Mouse (Mus musculus) forebrain, postnatal 0 days (tissue): ENCODE measurements around the gene Mpzl1. TPM values are rescaled to one million over a fixed set of nuclear protein-coding genes. Genes with fewer than 3 reads are reported as not detected.

Experiments used
- ATAC-seq: fragments of 200-750 bp; cut with Nextera tagmentation; 2 replicates; pipeline ENCODE4 v1.8.0; 2017; ENCODE audit warnings: mild to moderate bottlenecking, moderate library complexity
- DNase-seq: peaks from one replicate; pipeline ENCODE4 v3.0.0-alpha.2; 2015
- H3K27ac ChIP-seq: fragments of 300-500 bp; sonication (generic); 2 replicates; pipeline ENCODE4 v1.5.1; 2014; ENCODE audit warnings: low read depth, mild to moderate bottlenecking, antibody characterized with exemption, low read length, moderate library complexity, mixed read lengths
- H3K27me3 ChIP-seq: fragments of 300-500 bp; sonication (generic); 2 replicates; pipeline ENCODE4 v1.6.1; 2014; ENCODE audit warnings: mild to moderate bottlenecking, low read length, mixed read lengths; ENCODE audit not compliant: insufficient read depth
- H3K36me3 ChIP-seq: fragments of 300-500 bp; sonication (generic); 2 replicates; pipeline ENCODE4 v1.6.1; 2014; ENCODE audit warnings: mild to moderate bottlenecking, moderate library complexity; ENCODE audit not compliant: insufficient read depth
- H3K4me1 ChIP-seq: fragments of 300-500 bp; sonication (generic); 2 replicates; pipeline ENCODE4 v1.6.1; 2014; ENCODE audit warnings: antibody characterized with exemption; ENCODE audit not compliant: insufficient read depth
- H3K4me2 ChIP-seq: fragments of 300-500 bp; sonication (generic); 2 replicates; pipeline ENCODE4 v1.6.1; 2014; ENCODE audit warnings: low read depth, mild to moderate bottlenecking, moderate library complexity
- H3K4me3 ChIP-seq: fragments of 300-500 bp; sonication (generic); 2 replicates; pipeline ENCODE4 v1.5.1; 2014; ENCODE audit warnings: low read depth, low read length, mixed read lengths
- H3K9ac ChIP-seq: fragments of 300-500 bp; sonication (generic); 2 replicates; pipeline ENCODE4 v1.6.1; 2014; ENCODE audit warnings: mild to moderate bottlenecking
- H3K9me3 ChIP-seq: fragments of 300-500 bp; sonication (generic); 2 replicates; pipeline ENCODE4 v1.6.1; 2016; ENCODE audit warnings: low read length
- CTCF ChIP-seq: sonication (generic); IDR thresholded peaks from 2 replicates; pipeline ENCODE4 v1.5.1; 2016; ENCODE audit warnings: antibody characterized with exemption, control low read depth, low read depth
- WGBS: fragments of 180-500 bp; shearing (Covaris S2); extraction: QIAGEN DNeasy Blood & Tissue Kit; methylation state at CpG from one replicate; pipeline ENCODE4 v1.1.7; 2014; 5-methylcytosine and 5-hydroxymethylcytosine counted together
- polyA plus RNA-seq: library from polyadenylated mRNA; unstranded; fragments of >200 nt; fragmentation: Nextera tagmentation; extraction: Ambion mirVana; gene quantifications from 2 replicates; pipeline ENCODE4 v1.2.1, GENCODE M21; 2015
- total RNA-seq: library from RNA; depleted of rRNA; stranded (reverse); fragments of >200 nt; gene quantifications from 2 replicates; pipeline ENCODE4 v1.2.3, GENCODE M21; 2014

Gene Mpzl1
- total and polyA plus RNA-seq, 2 experiments from 2014 or later = 23.9 to 127 TPM

DNA sequence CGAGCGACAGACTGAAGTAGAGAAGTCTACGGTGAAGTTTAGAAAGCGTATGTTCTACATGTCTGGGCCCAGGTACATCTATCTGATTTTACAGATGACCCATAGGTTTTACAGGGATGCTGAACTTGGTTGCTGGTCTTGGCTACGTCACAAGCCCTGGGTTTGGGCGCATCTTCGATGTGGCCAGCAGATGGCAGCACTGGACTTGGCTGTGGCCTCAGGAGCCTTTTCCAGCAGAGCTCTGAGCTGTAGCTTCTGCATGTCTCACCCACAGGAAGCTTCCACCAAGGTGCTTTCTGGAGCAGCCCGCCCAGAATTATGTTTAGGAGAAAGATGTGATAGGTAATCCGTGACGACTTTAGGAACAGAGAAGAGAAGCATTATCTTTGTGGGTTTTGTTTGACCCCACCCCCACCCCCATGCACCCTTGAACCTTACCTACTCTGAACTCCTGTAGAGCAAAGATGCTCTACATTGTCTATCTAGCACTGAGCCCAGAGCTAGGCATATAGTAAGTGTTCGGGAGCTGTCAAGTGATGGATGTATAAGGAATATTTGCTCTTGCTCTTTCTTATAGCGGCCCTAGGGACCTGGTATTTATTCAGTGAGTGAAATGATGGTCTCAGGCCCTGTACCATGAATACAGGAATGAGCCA, 50.7 kb downstream of the Mpzl1 start:
- no peaks in the 10 kb centered on the region for H3K4me1 ChIP-seq
- H3K27ac ChIP-seq = no peak overlapping the region
- WGBS = 34% methylated on average over 12 of the region's 12 CpGs
- H3K4me3 ChIP-seq = no peak overlapping the region
- no peaks in the 10 kb centered on the region for H3K36me3 ChIP-seq
- ATAC-seq (peak; percentile 78), DNase-seq (peak; percentile 76)
- H3K4me2 ChIP-seq = no peak overlapping the region
- H3K9ac ChIP-seq = no peak overlapping the region
- H3K27me3 ChIP-seq = no peaks in the 10 kb centered on the region
- TF ChIP-seq CTCF = peak; percentile 86
- H3K9me3 ChIP-seq = no peaks in the 10 kb centered on the region

DNA sequence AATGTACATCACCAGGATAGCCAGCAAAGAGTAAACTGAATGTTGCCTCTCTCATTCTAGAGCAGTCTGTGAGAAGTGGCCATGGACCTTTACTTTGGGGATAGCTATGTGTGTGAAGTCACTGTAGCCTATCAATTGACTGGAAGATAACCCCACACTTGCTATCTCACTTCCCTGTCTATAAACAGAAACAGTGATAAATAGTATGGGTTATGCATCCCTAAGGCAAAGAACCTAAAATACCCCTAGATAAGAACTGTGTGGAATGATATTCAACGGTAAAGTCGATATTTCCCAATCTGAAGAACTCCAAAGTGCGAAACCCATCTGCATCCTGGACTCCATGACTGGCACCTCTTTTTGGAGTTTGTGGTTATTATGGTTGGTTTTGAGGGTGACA, 53.1 kb downstream of the Mpzl1 start:
- Histone ChIP-seq H3K4me2 (no peak overlapping the region), H3K9me3 (no peaks in the 10 kb centered on the region), H3K27me3 (no peaks in the 10 kb centered on the region), H3K4me3 (no peak overlapping the region), H3K9ac (no peak overlapping the region), H3K36me3 (no peaks in the 10 kb centered on the region), H3K4me1 (no peaks in the 10 kb centered on the region), H3K27ac (no peak overlapping the region)
- no peak for TF ChIP-seq CTCF
- no peak for DNase-seq
- no peak for ATAC-seq
- WGBS = 95% methylated on average over 3 of the region's 3 CpGs

DNA sequence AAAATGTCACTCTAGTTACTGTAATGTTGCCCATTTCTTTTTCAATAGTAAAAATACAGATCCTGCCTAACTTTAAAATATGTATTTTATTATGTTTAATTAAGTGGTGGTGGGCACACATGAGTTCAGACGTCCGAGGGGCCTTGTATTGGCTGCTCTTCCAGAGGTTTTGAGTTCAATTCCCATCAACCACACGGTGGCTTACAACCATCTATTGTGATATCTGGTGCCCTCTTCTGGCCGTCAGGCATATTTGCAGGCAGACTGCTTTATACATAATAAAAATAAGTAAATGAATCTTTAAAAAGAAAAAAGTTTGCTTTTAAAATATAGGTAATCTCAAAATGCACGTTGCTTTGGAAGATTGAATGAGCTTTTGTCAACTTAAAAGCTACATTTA, 55.0 kb downstream of the Mpzl1 start:
- 56% methylated on average over 5 of the region's 5 CpGs for WGBS
- DNase-seq = no peak

GRCm38 (mm10) chr1:165576459-165577112, 57.8 kb downstream of the Mpzl1 start:
- Histone ChIP-seq H3K27me3 (no peaks in the 10 kb centered on the region), H3K4me1 (no peaks in the 10 kb centered on the region), H3K27ac (no peak overlapping the region), H3K9ac (no peak overlapping the region), H3K9me3 (no peaks in the 10 kb centered on the region), H3K36me3 (no peaks in the 10 kb centered on the region), H3K4me2 (no peak overlapping the region), H3K4me3 (no peak overlapping the region)
- no peak for TF ChIP-seq CTCF
- DNase-seq (no peak), ATAC-seq (no peak)
- 81% methylated on average over 9 of the region's 9 CpGs for WGBS

More for the DNA sequence above, 55.0 kb downstream of the Mpzl1 start:
- no peaks in the 10 kb centered on the region for H3K9me3 ChIP-seq
- no peaks in the 10 kb centered on the region for H3K36me3 ChIP-seq
- H3K27ac ChIP-seq = no peak overlapping the region
- H3K4me1 ChIP-seq = no peaks in the 10 kb centered on the region
- H3K4me3 ChIP-seq = no peak overlapping the region
- peak; percentile 25; the same call in 1 of the 2 replicates for TF ChIP-seq CTCF
- no peaks in the 10 kb centered on the region for H3K27me3 ChIP-seq
- H3K9ac ChIP-seq = no peak overlapping the region
- no peak overlapping the region for H3K4me2 ChIP-seq
- no peak for ATAC-seq

DNA sequence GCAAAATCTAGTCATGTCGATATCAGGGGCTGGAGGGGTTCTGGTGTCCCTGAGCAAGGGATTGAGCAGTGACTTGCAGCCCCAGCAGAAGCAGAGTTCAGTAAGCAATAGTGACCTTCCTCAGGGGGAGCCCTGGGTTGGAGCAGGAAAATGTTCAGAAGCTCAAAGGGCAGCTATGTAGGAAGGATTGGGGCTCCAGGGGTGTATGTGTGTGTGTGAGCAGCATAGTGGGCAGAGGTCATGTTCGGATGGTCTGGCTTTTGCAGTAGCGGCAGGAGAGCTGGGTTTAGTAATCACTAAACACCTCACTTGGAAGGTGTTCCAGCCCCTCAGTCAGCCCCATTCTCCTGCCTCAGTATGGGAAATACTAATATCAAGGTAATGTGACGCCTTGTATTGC, 58.3 kb downstream of the Mpzl1 start:
- no peaks in the 10 kb centered on the region for H3K4me1 ChIP-seq
- no peak for TF ChIP-seq CTCF
- no peaks in the 10 kb centered on the region for H3K36me3 ChIP-seq
- H3K27ac ChIP-seq = no peak overlapping the region
- WGBS = 88% methylated on average over 4 of the region's 4 CpGs
- no peak overlapping the region for H3K4me3 ChIP-seq
- no peak for DNase-seq
- no peaks in the 10 kb centered on the region for H3K9me3 ChIP-seq
- no peak overlapping the region for H3K9ac ChIP-seq
- ATAC-seq = no peak
- no peak overlapping the region for H3K4me2 ChIP-seq
- no peaks in the 10 kb centered on the region for H3K27me3 ChIP-seq

- Histone ChIP-seq H3K36me3 (no peaks in the 10 kb centered on the region), H3K4me3 (no peak overlapping the region), H3K9ac (no peak overlapping the region), H3K27ac (no peak overlapping the region), H3K4me1 (no peaks in the 10 kb centered on the region), H3K4me2 (no peak overlapping the region), H3K9me3 (no peaks in the 10 kb centered on the region), H3K27me3 (no peaks in the 10 kb centered on the region)
- DNase-seq (no peak), ATAC-seq (no peak)
- WGBS = 81% methylated on average over 7 of the region's 7 CpGs
- no peak for TF ChIP-seq CTCF
Observed at GRCm38 (mm10) chr1:165567466-165567865, 66.9 kb downstream of the Mpzl1 start.

- H3K27me3 ChIP-seq = no peaks in the 10 kb centered on the region
- H3K9ac ChIP-seq = no peak overlapping the region
- H3K4me2 ChIP-seq = no peak overlapping the region
- DNase-seq = no peak
- WGBS = 96% methylated on average over 4 of the region's 4 CpGs
- H3K4me1 ChIP-seq = no peaks in the 10 kb centered on the region
- no peaks in the 10 kb centered on the region for H3K9me3 ChIP-seq
- no peaks in the 10 kb centered on the region for H3K36me3 ChIP-seq
- no peak overlapping the region for H3K4me3 ChIP-seq
- no peak overlapping the region for H3K27ac ChIP-seq
- no peak for ATAC-seq
- no peak for TF ChIP-seq CTCF
Observed at GRCm38 (mm10) chr1:165565283-165565682, 69.1 kb downstream of the Mpzl1 start.
